Comparison of ENCODE assay signal across 24 mouse cellular contexts in the genomic region with DNA sequence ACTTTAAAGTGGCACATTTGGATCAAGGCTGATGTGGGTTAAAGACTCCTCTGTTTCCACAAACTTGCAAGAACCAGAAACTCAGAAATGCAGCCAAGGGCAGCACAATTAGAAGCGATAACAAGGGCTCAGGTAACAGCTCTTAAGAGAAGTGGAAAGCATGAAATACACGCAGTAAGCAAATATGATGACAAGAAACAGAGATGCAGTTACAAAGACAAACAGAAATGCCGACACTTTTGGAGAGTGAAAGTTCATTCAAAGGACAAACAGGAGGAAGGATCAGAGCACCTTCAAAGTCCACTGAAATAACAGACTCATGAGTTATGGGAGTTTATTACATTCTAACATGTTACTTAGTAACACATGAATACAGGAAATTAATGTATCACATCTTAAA. TPM values are rescaled to one million over a fixed set of nuclear protein-coding genes. Genes with fewer than 3 reads are reported as not detected.
DNase-seq lines count a peak whose midpoint lies in the region; ATAC-seq and TF ChIP-seq lines count a peak whose summit lies in the region.
"Had no signal": no experiment of that assay in that cellular context is flagged by ENCODE, and none has a peak within 500 bp of the region (broad histone marks: within the 10 kb centered on the region; RNA-seq: fewer than 3 reads in every experiment).

No protein-coding gene starts in this region.

- TF ChIP-seq EP300 in liver, postnatal 0 days (IDR thresholded peaks at IDR 0.05; ENCODE audit: low read depth), result no peak
- TF ChIP-seq EP300 in MEL (IDR thresholded peaks at IDR 0.05; ENCODE audit: low read depth in 1 of 2, low read length in 2 of 2), result no peak

- H3K9ac ChIP-seq in liver, adult 2 months (ENCODE audit: low read depth, low read length), result no peak overlapping the region
- H3K9ac ChIP-seq in liver, postnatal 0 days (replicated peaks), result no peak overlapping the region
- no peak overlapping the region for H3K9ac ChIP-seq in MEL (ENCODE audit: control insufficient read depth, low read depth, low read length, poor library complexity, severe bottlenecking)
- H3K9ac ChIP-seq: forebrain, embryonic 13.5 days; heart, embryonic 12.5 days; heart, embryonic 15.5 days; hindbrain, embryonic 13.5 days had no signal

- TF ChIP-seq POLR2A in liver, adult 2 months (IDR thresholded peaks at IDR 0.05; ENCODE audit: extremely low read depth, insufficient read depth, low read length), result no peak
- no peak for TF ChIP-seq POLR2A in lung, adult 2 months (IDR thresholded peaks at IDR 0.05; ENCODE audit: borderline replicate concordance, extremely low read depth, low read depth, low read length)
- no peak for TF ChIP-seq POLR2A in MEL (IDR thresholded peaks at IDR 0.05; ENCODE audit: control insufficient read depth in 1 of 2, insufficient read depth in 1 of 2, low read depth in 1 of 2, low read length in 2 of 2, poor library complexity in 1 of 2)

- H3K27me3 ChIP-seq in liver, adult 2 months (ENCODE audit: control insufficient read depth, insufficient read depth, low read length), result no peaks in the 10 kb centered on the region
- H3K27me3 ChIP-seq in liver, postnatal 0 days (ENCODE audit: insufficient read depth, low read length), result no peaks in the 10 kb centered on the region
- H3K27me3 ChIP-seq in MEL (ENCODE audit: control insufficient read depth in 1 of 2, insufficient read depth in 2 of 2, low read length in 2 of 2), result no peaks in the 10 kb centered on the region
- H3K27me3 ChIP-seq: heart, embryonic 12.5 days; heart, embryonic 15.5 days; Patski had no signal

- H3K4me2 ChIP-seq in liver, postnatal 0 days (ENCODE audit: low read depth, low read length), result no peak overlapping the region
- H3K4me2 ChIP-seq: forebrain, embryonic 13.5 days; heart, embryonic 12.5 days; heart, embryonic 15.5 days; hindbrain, embryonic 13.5 days had no signal

- no peaks in the 10 kb centered on the region for H3K9me3 ChIP-seq in liver, postnatal 0 days (ENCODE audit: low read length)
- H3K9me3 ChIP-seq in MEL (replicated peaks; ENCODE audit: insufficient read depth, low read length), result no peaks in the 10 kb centered on the region
- H3K9me3 ChIP-seq: forebrain, embryonic 10.5 days; forebrain, embryonic 13.5 days; heart, embryonic 12.5 days; heart, embryonic 15.5 days; hindbrain, embryonic 10.5 days; hindbrain, embryonic 13.5 days had no signal

- H3K79me2 ChIP-seq in liver, adult 2 months (ENCODE audit: control insufficient read depth, insufficient read depth, low read length), result no peaks in the 10 kb centered on the region; the same call in 1 of the 2 replicates
- peaks cover 27% of the 10 kb centered on the region for H3K79me2 ChIP-seq in MEL (ENCODE audit: control insufficient read depth, insufficient read depth, low read length, poor library complexity)

- no peak for DNase-seq in gastrocnemius, adult 2 months
- no peak for DNase-seq in gastrocnemius, postnatal 4 days (ENCODE audit: low spot score in 2 of 2)
- DNase-seq in liver, adult 2 months (ENCODE audit: extremely low read depth, low read depth, low spot score), result peak; percentile 54
- no peak for DNase-seq in liver, postnatal 0 days
- DNase-seq in lung, postnatal 36 days, result peak; percentile 55
- DNase-seq in lung, adult 2 months, result no peak
- DNase-seq in MEL (ENCODE audit: low read depth, low spot score), result no peak
- DNase-seq: adrenal gland, postnatal 10 days; adrenal gland, postnatal 36 days; cerebellum, adult 18-20 months; cerebellum, adult 9-10 months; cerebellum, postnatal 14 days; gastrocnemius, postnatal 14 days; heart, adult 18-20 months; heart, postnatal 10 days; heart, postnatal 36 days had no signal

- no peak for TF ChIP-seq RAD21 in MEL (IDR thresholded peaks at IDR 0.05; ENCODE audit: low read depth, low read length)

- no peak for TF ChIP-seq CTCF in gastrocnemius, adult 2 months (IDR thresholded peaks at IDR 0.05)
- TF ChIP-seq CTCF in liver, adult 2 months (IDR thresholded peaks at IDR 0.05; ENCODE audit: low read depth, low read length), result no peak
- TF ChIP-seq CTCF in liver, postnatal 0 days (IDR thresholded peaks at IDR 0.05; ENCODE audit: low read depth), result no peak
- TF ChIP-seq CTCF in lung, adult 2 months (IDR thresholded peaks at IDR 0.05; ENCODE audit: insufficient read depth, low read length), result no peak
- no peak for TF ChIP-seq CTCF in MEL (IDR thresholded peaks at IDR 0.05 in 2 of 3, conservative IDR thresholded peaks at IDR 0.05 in 1 of 3; ENCODE audit: control insufficient read depth in 1 of 3, insufficient read depth in 1 of 3, low read depth in 2 of 3, low read length in 3 of 3, poor library complexity in 1 of 3, severe bottlenecking in 1 of 3)

- 22% methylated on average over 3 of the region's 3 CpGs for WGBS in liver, adult 2 months
- WGBS in liver, postnatal 0 days (ENCODE audit: insufficient replicate concordance), result 78% methylated on average over 3 of the region's 3 CpGs
- 63% methylated on average over 3 of the region's 3 CpGs for WGBS in lung, adult 2 months

- intact Hi-C loops in gastrocnemius, adult 2 months (cut with DNase I), result no loop called here

- peaks cover 54% of the 10 kb centered on the region for H3K36me3 ChIP-seq in liver, adult 2 months (ENCODE audit: control insufficient read depth, insufficient read depth, low read length)
- H3K36me3 ChIP-seq in liver, postnatal 0 days (replicated peaks; ENCODE audit: insufficient read depth, low read length), result peaks cover 63% of the 10 kb centered on the region
- H3K36me3 ChIP-seq in MEL (ENCODE audit: control insufficient read depth in 1 of 2, insufficient read depth in 2 of 2, low read length in 2 of 2), result peaks cover 39 to 58% of the 10 kb centered on the region in 2 experiments

- H3K27ac ChIP-seq in gastrocnemius, adult 2 months, result peak overlapping the region; percentile 20; the same call in 1 of the 2 replicates
- no peak overlapping the region for H3K27ac ChIP-seq in liver, adult 2 months (replicated peaks; ENCODE audit: insufficient read depth, low read depth, low read length)
- H3K27ac ChIP-seq in liver, postnatal 0 days (ENCODE audit: low read depth), result no peak overlapping the region
- H3K27ac ChIP-seq in MEL (ENCODE audit: control insufficient read depth, low read depth, low read length), result no peak overlapping the region
- H3K27ac ChIP-seq: forebrain, embryonic 10.5 days; forebrain, embryonic 13.5 days; heart, embryonic 15.5 days; hindbrain, embryonic 10.5 days; hindbrain, embryonic 13.5 days had no signal

- H3K4me3 ChIP-seq in gastrocnemius, adult 2 months, result 0 out of 2 replicates have a peak overlapping the region, but pooled peaks have one; percentile 10
- no peak overlapping the region for H3K4me3 ChIP-seq in liver, adult 2 months (ENCODE audit: insufficient read depth, low read depth, low read length)
- H3K4me3 ChIP-seq in liver, postnatal 0 days (ENCODE audit: low read depth, low read length), result no peak overlapping the region
- no peak overlapping the region for H3K4me3 ChIP-seq in lung, adult 2 months (replicated peaks; ENCODE audit: extremely low read depth, low read depth, low read length)
- H3K4me3 ChIP-seq in MEL (ENCODE audit: control insufficient read depth in 1 of 2, insufficient read depth in 1 of 2, low read depth in 2 of 2, low read length in 2 of 2), result no peak overlapping the region
- H3K4me3 ChIP-seq: forebrain, embryonic 10.5 days; forebrain, embryonic 13.5 days; heart, embryonic 12.5 days; heart, embryonic 15.5 days; hindbrain, embryonic 10.5 days had no signal

- H3K4me1 ChIP-seq in liver, adult 2 months (ENCODE audit: control insufficient read depth, insufficient read depth, low read length), result peaks cover 8% of the 10 kb centered on the region
- H3K4me1 ChIP-seq in liver, postnatal 0 days (ENCODE audit: insufficient read depth), result peaks cover 8% of the 10 kb centered on the region
- peaks cover 4% of the 10 kb centered on the region; the same call in 1 of the 2 replicates for H3K4me1 ChIP-seq in lung, adult 2 months (ENCODE audit: control insufficient read depth, insufficient read depth, low read length)
- H3K4me1 ChIP-seq in MEL (ENCODE audit: control insufficient read depth in 1 of 2, insufficient read depth in 2 of 2, low read length in 2 of 2), result peaks cover 2 to 18% of the 10 kb centered on the region in 2 experiments; a peak in 3 of 4 replicates

- no peak for ATAC-seq in liver, postnatal 0 days
- ATAC-seq: forebrain, embryonic 13.5 days; forebrain, embryonic 16.5 days; Patski had no signal

RNA-seq across cellular contexts. Expression of a gene that starts 2.9 kb away (rescaled TPM):
- 100 to 1,000 TPM; 104 to 111 TPM for total RNA-seq in gastrocnemius, adult 2 months (2021)
- total RNA-seq in gastrocnemius, postnatal 4 days (2021), result 100 to 1,000 TPM; 110 to 118 TPM
- total RNA-seq in liver, adult 2 months (2014; rRNA removed), result 30.9 and 31.0 TPM in 2 replicates
- polyA plus RNA-seq in liver, adult 2 months (2012; rRNA removed), result 23.5 and 24.9 TPM in 2 replicates
- polyA plus RNA-seq in liver, postnatal 0 days (2015; fragmentation: Nextera tagmentation; extraction: Ambion mirVana), result 39.9 and 42.9 TPM in 2 replicates
- polyA plus RNA-seq in lung, adult 2 months (2012; rRNA removed), result 38.6 and 48.4 TPM in 2 replicates
- 201 and 202 TPM in 2 replicates for total RNA-seq in MEL (2012; rRNA removed)
- 100 to 1,000 TPM in 1 of 2 experiments, not detected in 1; 320 TPM for polyA plus RNA-seq in MEL (2012; ENCODE audit: insufficient read depth in 1 of 2, insufficient read length in 2 of 2, low read depth in 1 of 2, low replicate concordance in 2 of 2, missing spikeins in 1 of 2)

RNA-seq across cellular contexts. Expression of a gene that starts 7.8 kb away (rescaled TPM):
- total RNA-seq in gastrocnemius, adult 2 months (2021), result 100 to 1,000 TPM; 151 to 202 TPM
- total RNA-seq in gastrocnemius, postnatal 4 days (2021), result 10 to 100 TPM; 27.3 to 31.2 TPM
- 115 and 123 TPM in 2 replicates for total RNA-seq in liver, adult 2 months (2014; rRNA removed)
- polyA plus RNA-seq in liver, adult 2 months (2012; rRNA removed), result 241 and 335 TPM in 2 replicates
- polyA plus RNA-seq in liver, postnatal 0 days (2015; fragmentation: Nextera tagmentation; extraction: Ambion mirVana), result 116 and 118 TPM in 2 replicates
- 149 and 169 TPM in 2 replicates for polyA plus RNA-seq in lung, adult 2 months (2012; rRNA removed)
- total RNA-seq in MEL (2012; rRNA removed), result 8.7 and 14.4 TPM in 2 replicates
- 10 to 100 TPM in 1 of 2 experiments, not detected in 1; 22.2 TPM for polyA plus RNA-seq in MEL (2012; ENCODE audit: insufficient read depth in 1 of 2, insufficient read length in 2 of 2, low read depth in 1 of 2, low replicate concordance in 2 of 2, missing spikeins in 1 of 2)

RNA-seq across cellular contexts. Expression of a gene that starts 7.9 kb away (rescaled TPM):
- 10 to 100 TPM; 11.9 to 15.5 TPM for total RNA-seq in gastrocnemius, adult 2 months (2021)
- total RNA-seq in gastrocnemius, postnatal 4 days (2021), result 10 to 100 TPM; 22.6 to 23.3 TPM
- total RNA-seq in liver, adult 2 months (2014; rRNA removed), result 70.7 and 81.7 TPM in 2 replicates
- polyA plus RNA-seq in liver, adult 2 months (2012; rRNA removed), result 40.2 and 40.5 TPM in 2 replicates
- 35.5 and 36.1 TPM in 2 replicates for polyA plus RNA-seq in liver, postnatal 0 days (2015; fragmentation: Nextera tagmentation; extraction: Ambion mirVana)
- 81.0 and 103 TPM in 2 replicates for polyA plus RNA-seq in lung, adult 2 months (2012; rRNA removed)
- 26.1 and 29.9 TPM in 2 replicates for total RNA-seq in MEL (2012; rRNA removed)
- polyA plus RNA-seq in MEL (2012; ENCODE audit: insufficient read depth in 1 of 2, insufficient read length in 2 of 2, low read depth in 1 of 2, low replicate concordance in 2 of 2, missing spikeins in 1 of 2), result 10 to 100 TPM in 1 of 2 experiments, not detected in 1; 22.0 TPM

RNA-seq across cellular contexts. Expression of a gene that starts 15.5 kb away (rescaled TPM):
- 10 to 100 TPM; 71.8 to 74.4 TPM for total RNA-seq in gastrocnemius, adult 2 months (2021)
- total RNA-seq in gastrocnemius, postnatal 4 days (2021), result 10 to 100 TPM; 71.3 to 74.7 TPM
- 12.8 and 18.5 TPM in 2 replicates for total RNA-seq in liver, adult 2 months (2014; rRNA removed)
- polyA plus RNA-seq in liver, adult 2 months (2012; rRNA removed), result 10.4 and 10.6 TPM in 2 replicates
- polyA plus RNA-seq in liver, postnatal 0 days (2015; fragmentation: Nextera tagmentation; extraction: Ambion mirVana), result 23.6 and 24.2 TPM in 2 replicates
- polyA plus RNA-seq in lung, adult 2 months (2012; rRNA removed), result 29.0 and 47.3 TPM in 2 replicates
- total RNA-seq in MEL (2012; rRNA removed), result 24.5 and 25.2 TPM in 2 replicates
- 10 to 100 TPM in 1 of 2 experiments, not detected in 1; 46.8 TPM for polyA plus RNA-seq in MEL (2012; ENCODE audit: insufficient read depth in 1 of 2, insufficient read length in 2 of 2, low read depth in 1 of 2, low replicate concordance in 2 of 2, missing spikeins in 1 of 2)

RNA-seq across cellular contexts. Expression of a gene that starts 20.3 kb away (rescaled TPM):
- total RNA-seq in gastrocnemius, adult 2 months (2021), result under 1 TPM in 1 of 2 experiments, not detected in 1; 0.36 TPM
- total RNA-seq in gastrocnemius, postnatal 4 days (2021), result 1 to 10 TPM in 1 of 2 experiments, under 1 TPM in 1; 0.64 to 1.1 TPM
- not detected in 2 replicates for total RNA-seq in liver, adult 2 months (2014; rRNA removed)
- polyA plus RNA-seq in liver, adult 2 months (2012; rRNA removed), result not detected in 2 replicates
- polyA plus RNA-seq in liver, postnatal 0 days (2015; fragmentation: Nextera tagmentation; extraction: Ambion mirVana), result 0.09 TPM in 1 of 2 replicates, not detected in the other
- 1.7 and 32.5 TPM in 2 replicates for polyA plus RNA-seq in lung, adult 2 months (2012; rRNA removed)
- not detected in 2 replicates for total RNA-seq in MEL (2012; rRNA removed)
- not detected for polyA plus RNA-seq in MEL (2012; ENCODE audit: insufficient read depth in 1 of 2, insufficient read length in 2 of 2, low read depth in 1 of 2, low replicate concordance in 2 of 2, missing spikeins in 1 of 2)
- total RNA-seq: gastrocnemius, postnatal 14 days; heart, postnatal 10 days had no signal
- polyA plus RNA-seq: forebrain, embryonic 10.5 days; forebrain, embryonic 13.5 days; forebrain, embryonic 16.5 days; heart, embryonic 12.5 days; hindbrain, embryonic 10.5 days; hindbrain, embryonic 13.5 days had no signal

Comparison
In these comparisons a context has a peak if more than half of its experiments do, and no peak if none do; other contexts are left out.
1. DNase-seq: peak in liver, adult 2 months (single experiment) and lung, postnatal 36 days (single experiment); none in gastrocnemius, adult 2 months (single experiment), gastrocnemius, postnatal 4 days (0 of 2), liver, postnatal 0 days (single experiment), lung, adult 2 months (single experiment) and MEL (single experiment).